Mouse (Mus musculus): Measurements from ENCODE around the gene Prdm11.

Prdm11 gene

DNA sequence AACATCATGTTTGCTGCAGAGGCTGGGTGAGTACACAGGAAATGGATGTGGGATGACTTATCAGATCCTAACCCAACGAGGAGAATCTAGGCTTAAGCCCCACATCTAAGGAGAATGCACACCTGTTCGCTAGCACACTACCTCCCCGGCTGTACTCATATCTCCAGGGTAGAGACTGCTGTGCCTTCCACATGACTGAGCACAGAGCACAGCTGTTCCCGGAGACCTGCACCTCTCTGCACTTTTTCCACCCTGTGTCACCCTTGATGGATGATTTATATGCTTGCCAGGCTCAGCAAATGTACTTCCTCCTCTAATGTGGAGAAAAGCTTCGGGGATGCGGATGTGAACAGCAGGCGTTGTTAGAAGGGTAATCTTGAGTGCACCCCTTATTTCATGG, 114.9 kb downstream of the Prdm11 start:
- WGBS = 73% methylated on average over 7 of the region's 7 CpGs

- 70% methylated on average over 5 of the region's 5 CpGs for WGBS
Observed at GRCm38 (mm10) chr2:92929696-92930095, 116.3 kb downstream of the Prdm11 start.

DNA sequence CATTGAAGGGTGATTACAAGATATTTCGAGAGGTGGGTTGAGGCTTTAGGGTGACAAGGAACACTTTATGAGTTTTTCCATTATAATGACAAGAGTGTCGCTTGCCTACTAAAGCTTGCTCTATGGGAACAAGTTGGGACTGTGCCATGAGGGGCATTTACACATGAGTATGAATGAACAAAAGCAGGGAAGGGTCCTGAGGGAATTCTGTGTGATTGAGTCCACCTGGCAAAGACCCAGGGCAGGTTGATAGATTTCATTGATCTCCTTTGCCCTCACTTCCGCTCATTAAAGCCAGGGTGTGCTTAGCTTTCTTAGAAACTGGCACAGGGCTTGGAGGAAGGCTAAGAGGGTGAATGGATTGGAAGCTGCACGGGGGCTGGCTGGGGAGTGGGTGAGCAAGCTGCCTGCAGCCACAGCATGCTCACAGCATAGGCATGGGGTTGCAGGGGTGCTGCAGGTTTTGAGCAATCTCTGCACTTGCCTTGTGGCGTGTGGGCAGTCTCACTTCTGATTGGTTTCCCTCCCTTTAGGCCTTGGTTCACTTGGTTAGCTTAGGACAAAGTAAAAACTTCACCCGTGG, 121.2 kb downstream of the Prdm11 start:
- 50% methylated on average over 6 of the region's 6 CpGs for WGBS

- 35% methylated on average over 4 of the region's 4 CpGs for WGBS
Observed at GRCm38 (mm10) chr2:92920709-92921108, 125.3 kb downstream of the Prdm11 start.

DNA sequence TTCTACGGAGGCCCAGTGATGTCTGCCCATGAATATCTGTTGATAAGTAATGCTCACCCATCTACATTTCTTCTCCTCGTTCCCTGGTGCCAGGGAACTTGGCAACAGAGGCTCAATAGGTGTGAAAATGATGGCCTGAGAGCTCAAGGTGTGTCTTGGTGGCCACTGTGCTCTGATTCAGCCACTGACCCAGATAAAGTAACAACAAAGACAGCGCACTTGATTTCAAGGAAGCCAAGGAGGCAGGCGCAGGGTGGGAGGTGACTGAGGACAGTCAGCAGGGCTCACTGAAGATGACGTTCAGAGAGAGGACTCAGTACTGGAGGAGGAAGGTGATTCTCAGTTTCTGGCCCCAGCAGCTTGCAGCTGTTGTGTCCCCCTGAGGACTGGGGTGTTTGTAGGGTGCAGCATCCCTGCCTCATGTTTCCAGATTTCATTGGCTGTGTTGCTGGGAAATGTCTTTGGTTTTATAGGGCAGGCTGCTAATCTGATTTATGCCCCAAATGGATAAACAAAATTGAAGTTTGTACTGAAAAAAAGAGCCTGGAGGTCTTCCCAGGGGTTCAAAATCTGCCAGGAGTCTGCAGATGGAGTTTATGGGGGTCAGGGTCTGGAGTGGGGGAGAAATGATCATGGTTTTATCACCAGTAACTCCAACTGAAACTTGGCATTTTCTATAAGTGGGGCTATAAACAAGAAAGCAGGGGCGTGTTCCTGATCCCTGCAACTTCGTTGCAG, 128.4 kb downstream of the Prdm11 start:
- 32% methylated on average over 7 of the region's 7 CpGs for WGBS

DNA sequence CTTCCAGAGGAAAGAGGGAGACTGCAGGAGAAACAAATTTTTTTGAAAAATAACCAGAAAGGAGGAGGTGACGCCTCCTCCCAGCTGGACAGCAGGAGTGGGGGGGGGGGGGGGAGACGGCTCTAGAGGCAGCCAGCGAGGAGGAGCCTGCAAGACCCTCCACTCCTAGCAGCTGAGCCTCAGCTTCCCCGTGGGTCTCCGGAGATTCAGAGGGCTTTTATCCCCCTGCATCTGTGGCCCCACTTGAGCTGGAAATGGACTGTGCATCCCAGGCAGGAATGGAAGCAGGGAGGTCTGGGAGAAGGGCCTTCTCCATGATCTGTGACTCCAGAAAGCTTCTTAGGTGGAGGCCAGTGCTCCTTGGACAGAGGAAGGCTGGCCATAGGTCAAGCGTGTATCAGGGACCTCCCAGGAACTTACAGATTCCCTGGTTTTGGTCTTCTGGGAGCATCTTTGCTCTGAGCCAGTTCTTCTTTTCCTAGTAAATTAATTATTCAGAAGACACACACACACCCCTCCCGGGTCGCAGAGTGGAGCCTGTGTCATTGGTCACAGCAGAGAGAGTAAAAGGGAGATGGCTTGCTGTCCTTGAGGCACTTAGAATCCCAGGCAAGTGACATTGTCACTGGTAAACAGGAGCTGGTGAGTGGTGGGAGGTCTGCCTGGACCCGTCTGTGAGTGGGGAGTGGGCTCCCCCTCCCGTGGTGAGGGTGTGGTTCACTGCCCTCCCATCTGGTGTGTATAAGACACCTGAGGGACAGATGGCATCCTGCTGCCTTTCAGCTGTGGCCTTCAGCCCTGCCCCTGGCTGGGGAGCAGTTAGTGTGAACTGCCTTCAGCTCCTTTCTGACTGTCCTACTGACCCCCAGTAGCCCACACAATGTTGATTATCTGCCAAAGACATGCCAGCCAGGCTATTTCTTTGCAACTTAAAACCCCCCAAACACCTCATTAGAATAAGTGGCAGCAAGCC, 130.0 kb downstream of the Prdm11 start:
- WGBS = 9% methylated on average over 9 of the region's 10 CpGs
